Mouse (Mus musculus): ENCODE data around the gene D17Wsu92e.

DNA sequence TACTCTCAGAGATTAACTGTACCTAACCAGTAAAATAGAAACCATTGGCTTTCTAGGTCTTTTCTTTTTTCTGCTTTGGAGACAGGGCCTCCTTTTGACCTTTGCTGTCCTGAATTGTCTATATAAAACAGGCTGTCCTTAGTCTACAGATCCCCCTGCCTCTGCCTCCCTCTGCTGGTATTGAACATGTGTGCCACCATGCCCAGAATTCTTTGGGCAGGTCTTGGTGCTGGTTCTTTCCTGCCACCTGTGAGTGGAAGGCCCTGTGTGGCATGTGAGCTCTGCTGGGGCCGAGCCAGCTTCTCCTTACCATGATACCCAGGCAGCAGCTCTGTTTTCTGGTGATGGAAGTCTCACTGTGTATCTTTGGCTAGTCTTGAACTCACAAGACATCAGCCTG is 27.9 kb upstream of the D17Wsu92e start:
- TF ChIP-seq CTCF (IDR thresholded peaks at IDR 0.05; ENCODE audit: low read depth, low read length), result no peak
- TF ChIP-seq POLR2A (IDR thresholded peaks at IDR 0.05; ENCODE audit: extremely low read depth, insufficient read depth, low read length), result no peak
